Mouse (Mus musculus) kidney, postnatal 14 days (tissue): Measurements from ENCODE around the gene Nlrx1.

Experiments used
- DNase-seq: peaks from one replicate; pipeline ENCODE4 v3.0.0; 2022; ENCODE audit warnings: mixed read lengths

Gene Nlrx1

GRCm38 (mm10) chr9:44234479-44235427 lies 33.6 kb downstream of the Nlrx1 start:
- peak; percentile 66 for DNase-seq

- peak; percentile 99 for DNase-seq
Observed at GRCm38 (mm10) chr9:44233802-44234478, 34.5 kb downstream of the Nlrx1 start, which contains the start of gene Cbl. Gene Cbl, minus strand, starts transcription at chr9:44234049.

- DNase-seq, result no peak
Observed at GRCm38 (mm10) chr9:44233021-44233801, 35.2 kb downstream of the Nlrx1 start.

GRCm38 (mm10) chr9:44231609-44232008 lies 36.8 kb downstream of the Nlrx1 start:
- DNase-seq, result no peak

- DNase-seq, result no peak
Observed at GRCm38 (mm10) chr9:44225993-44226392, 42.4 kb downstream of the Nlrx1 start.

- DNase-seq, result no peak
Observed at GRCm38 (mm10) chr9:44213538-44213937, 54.9 kb downstream of the Nlrx1 start.

GRCm38 (mm10) chr9:44212406-44212805 lies 56.0 kb downstream of the Nlrx1 start:
- DNase-seq, result no peak

GRCm38 (mm10) chr9:44209416-44209815 lies 59.0 kb downstream of the Nlrx1 start:
- DNase-seq, result no peak

GRCm38 (mm10) chr9:44207840-44208239 lies 60.6 kb downstream of the Nlrx1 start:
- DNase-seq, result no peak
